Mouse (Mus musculus) spleen, adult 12 weeks (tissue): ENCODE measurements around the gene Etaa1.
"Not testable (repeated sequence)": the region's sequence is repeated elsewhere in the genome, so short reads cannot be mapped to it uniquely, and the experiment has no call there.

Experiments used
- DNase-seq: peaks from one replicate; pipeline ENCODE4 v3.0.0; 2022; ENCODE audit warnings: low spot score

Gene Etaa1

GRCm38 (mm10) chr11:17953231-17954134 is at the start of gene Etaa1:
Gene Etaa1, minus strand, starts transcription at chr11:17953875.
- peak; percentile 84 for DNase-seq

GRCm38 (mm10) chr11:17994151-17994550 is 40.5 kb upstream of the Etaa1 start:
- no peak for DNase-seq

GRCm38 (mm10) chr11:17992311-17992710 is 38.6 kb upstream of the Etaa1 start:
- no peak for DNase-seq

GRCm38 (mm10) chr11:17983331-17983730 is 29.7 kb upstream of the Etaa1 start:
- DNase-seq: no peak

- DNase-seq: no peak
Measured at GRCm38 (mm10) chr11:17981246-17981645, 27.6 kb upstream of the Etaa1 start.

GRCm38 (mm10) chr11:17975581-17975980 is 21.9 kb upstream of the Etaa1 start:
- no peak for DNase-seq

- DNase-seq: no peak
Measured at GRCm38 (mm10) chr11:17952791-17953190, 884 bp downstream of the Etaa1 start.

GRCm38 (mm10) chr11:17951336-17951735 is 2.3 kb downstream of the Etaa1 start:
- DNase-seq: no peak

GRCm38 (mm10) chr11:17939168-17939567 is 14.5 kb downstream of the Etaa1 start:
- no peak for DNase-seq

GRCm38 (mm10) chr11:17937931-17938330 is 15.7 kb downstream of the Etaa1 start:
- no peak for DNase-seq

- no peak for DNase-seq
Measured at GRCm38 (mm10) chr11:17917905-17918304, 35.8 kb downstream of the Etaa1 start.

- DNase-seq: no peak
Measured at GRCm38 (mm10) chr11:17917101-17917500, 36.6 kb downstream of the Etaa1 start.

- no peak for DNase-seq
Measured at GRCm38 (mm10) chr11:17916486-17916885, 37.2 kb downstream of the Etaa1 start.

- not testable (repeated sequence) for DNase-seq
Measured at GRCm38 (mm10) chr11:17900996-17901395, 52.7 kb downstream of the Etaa1 start.
